Mouse (Mus musculus) kidney, embryonic 14.5 days (tissue): ENCODE results near the gene Tm2d1. TPM values are rescaled to one million over a fixed set of nuclear protein-coding genes. Genes with fewer than 3 reads are reported as not detected.
A peak's percentile ranks its signal among the peaks of the same experiment; 100 is the strongest.
"Not testable (repeated sequence)": the region's sequence is repeated elsewhere in the genome, so short reads cannot be mapped to it uniquely, and the experiment has no call there.

Experiments
- ATAC-seq: fragments of 200-750 bp; cut with Nextera tagmentation; 2 replicates; pipeline ENCODE4 v1.8.0; 2017; ENCODE audit warnings: moderate number of reproducible peaks, mild to moderate bottlenecking, moderate TSS enrichment, moderate library complexity; ENCODE audit not compliant: low FRiP score, low TSS enrichment
- H3K27ac ChIP-seq: fragments of 300-500 bp; sonication (generic); 2 replicates; pipeline ENCODE4 v1.5.1; 2014; ENCODE audit warnings: low read depth, mild to moderate bottlenecking, low read length, moderate library complexity, mixed read lengths
- H3K27me3 ChIP-seq: fragments of 300-500 bp; sonication (generic); 2 replicates; pipeline ENCODE4 v1.6.1; 2014; ENCODE audit warnings: mild to moderate bottlenecking, low read length; ENCODE audit not compliant: control insufficient read depth, insufficient read depth
- H3K36me3 ChIP-seq: fragments of 300-500 bp; sonication (generic); 2 replicates; pipeline ENCODE4 v1.6.1; 2014; ENCODE audit warnings: low read length, mixed read lengths; ENCODE audit not compliant: control insufficient read depth, insufficient read depth
- H3K4me1 ChIP-seq: fragments of 300-500 bp; sonication (generic); 2 replicates; pipeline ENCODE4 v1.6.1; 2014; ENCODE audit warnings: low read length, mixed read lengths; ENCODE audit not compliant: control insufficient read depth, insufficient read depth
- H3K4me2 ChIP-seq: fragments of 300-500 bp; sonication (generic); replicated peaks from 2 replicates; pipeline ENCODE4 v1.6.1; 2014; ENCODE audit warnings: low read depth, mild to moderate bottlenecking, low read length
- H3K4me3 ChIP-seq: fragments of 300-500 bp; sonication (generic); 2 replicates; pipeline ENCODE4 v1.5.1; 2014; ENCODE audit warnings: mild to moderate bottlenecking, low read length
- H3K9ac ChIP-seq: fragments of 300-500 bp; sonication (generic); 2 replicates; pipeline ENCODE4 v1.6.1; 2014; ENCODE audit warnings: low read depth, mild to moderate bottlenecking, low read length, moderate library complexity
- H3K9me3 ChIP-seq: fragments of 300-500 bp; sonication (generic); 2 replicates; pipeline ENCODE4 v1.6.1; 2016; ENCODE audit warnings: low read length; ENCODE audit not compliant: control insufficient read depth
- WGBS: fragments of 180-500 bp; shearing (Covaris S2); extraction: QIAGEN DNeasy Blood & Tissue Kit; methylation state at CpG from one replicate; pipeline ENCODE4 v1.1.7; 2014; 5-methylcytosine and 5-hydroxymethylcytosine counted together
- polyA plus RNA-seq: library from polyadenylated mRNA; unstranded; fragments of >200 nt; fragmentation: Nextera tagmentation; extraction: Ambion mirVana; gene quantifications from 2 replicates; pipeline ENCODE4 v1.2.1, GENCODE M21; 2014

Tm2d1 gene
- 96.2 and 111 TPM in 2 replicates for polyA plus RNA-seq

GRCm38 (mm10) chr4:98382716-98383424 is at the start of gene Tm2d1:
Gene Tm2d1 (minus strand): TSS chr4:98383306.
- peak; percentile 95 for ATAC-seq
- Histone ChIP-seq H3K4me1 (peaks cover 13% of the 10 kb centered on the region), H3K36me3 (no peaks in the 10 kb centered on the region; the same call in 1 of the 2 replicates), H3K9ac (peak within 1 kb of the TSS; percentile 91), H3K9me3 (no peaks in the 10 kb centered on the region), H3K27me3 (no peaks in the 10 kb centered on the region), H3K27ac (peak within 1 kb of the TSS; percentile 59; the same call in 1 of the 2 replicates), H3K4me2 (peak within 1 kb of the TSS; percentile 52), H3K4me3 (peak within 1 kb of the TSS; percentile 93)
- under 1% methylated on average over 41 of the region's 46 CpGs for WGBS

- Histone ChIP-seq H3K9ac (no peak overlapping the region), H3K27me3 (no peaks in the 10 kb centered on the region), H3K9me3 (no peaks in the 10 kb centered on the region), H3K27ac (no peak overlapping the region), H3K4me3 (no peak overlapping the region), H3K4me1 (no peaks in the 10 kb centered on the region), H3K4me2 (no peak overlapping the region), H3K36me3 (peaks cover 12% of the 10 kb centered on the region; the same call in 1 of the 2 replicates)
- 54% methylated on average over 8 of the region's 8 CpGs for WGBS
- no peak for ATAC-seq
Measured at GRCm38 (mm10) chr4:98428371-98428770, 45.3 kb upstream of the Tm2d1 start.

GRCm38 (mm10) chr4:98415150-98415549 is 32.0 kb upstream of the Tm2d1 start:
- not testable (repeated sequence) for H3K4me2 ChIP-seq, H3K4me3 ChIP-seq, H3K27ac ChIP-seq, H3K9me3 ChIP-seq, H3K27me3 ChIP-seq, H3K36me3 ChIP-seq, H3K4me1 ChIP-seq, H3K9ac ChIP-seq, ATAC-seq
- over 99% methylated on average over 8 of the region's 8 CpGs for WGBS

GRCm38 (mm10) chr4:98408455-98408854 is 25.3 kb upstream of the Tm2d1 start:
- Histone ChIP-seq H3K4me2 (no peak overlapping the region), H3K27ac (no peak overlapping the region), H3K4me3 (no peak overlapping the region), H3K9me3 (no peaks in the 10 kb centered on the region), H3K9ac (no peak overlapping the region), H3K27me3 (no peaks in the 10 kb centered on the region), H3K4me1 (peaks cover 6% of the 10 kb centered on the region; the same call in 1 of the 2 replicates), H3K36me3 (peaks cover 10% of the 10 kb centered on the region; the same call in 1 of the 2 replicates)
- ATAC-seq, result no peak
- WGBS, result 89% methylated on average over 4 of the region's 4 CpGs

- ATAC-seq, result peak; percentile 62; the same call in 1 of the 2 replicates
- no peaks in the 10 kb centered on the region for H3K27me3 ChIP-seq
- peaks cover 1% of the 10 kb centered on the region; the same call in 1 of the 2 replicates for H3K36me3 ChIP-seq
- 72% methylated on average over 6 of the region's 6 CpGs for WGBS
- H3K9me3 ChIP-seq, result no peaks in the 10 kb centered on the region
- H3K4me1 ChIP-seq, result peaks cover 19% of the 10 kb centered on the region
- no peak overlapping the region for H3K4me3 ChIP-seq
- H3K27ac ChIP-seq, result no peak overlapping the region
- H3K4me2 ChIP-seq, result no peak overlapping the region
- H3K9ac ChIP-seq, result no peak overlapping the region
Measured at GRCm38 (mm10) chr4:98404412-98404811, 21.3 kb upstream of the Tm2d1 start.

- Histone ChIP-seq H3K4me3 (no peak overlapping the region), H3K36me3 (no peaks in the 10 kb centered on the region; the same call in 1 of the 2 replicates), H3K4me1 (peaks cover 19% of the 10 kb centered on the region), H3K27ac (no peak overlapping the region), H3K9ac (no peak overlapping the region), H3K27me3 (no peaks in the 10 kb centered on the region), H3K9me3 (no peaks in the 10 kb centered on the region), H3K4me2 (no peak overlapping the region)
- 81% methylated on average over 4 of the region's 4 CpGs for WGBS
- no peak for ATAC-seq
Measured at GRCm38 (mm10) chr4:98403492-98403891, 20.4 kb upstream of the Tm2d1 start.

- Histone ChIP-seq H3K9me3 (no peaks in the 10 kb centered on the region), H3K36me3 (no peaks in the 10 kb centered on the region), H3K9ac (no peak overlapping the region), H3K4me3 (no peak overlapping the region), H3K27ac (no peak overlapping the region), H3K4me2 (no peak overlapping the region), H3K27me3 (no peaks in the 10 kb centered on the region), H3K4me1 (peaks cover 19% of the 10 kb centered on the region)
- ATAC-seq, result no peak
- WGBS, result 60% methylated on average over 2 of the region's 2 CpGs
Measured at GRCm38 (mm10) chr4:98401584-98401962, 18.5 kb upstream of the Tm2d1 start.

GRCm38 (mm10) chr4:98400926-98401583 is 17.9 kb upstream of the Tm2d1 start:
- WGBS, result 26% methylated on average over 6 of the region's 6 CpGs
- Histone ChIP-seq H3K36me3 (no peaks in the 10 kb centered on the region), H3K4me1 (peaks cover 19% of the 10 kb centered on the region), H3K4me2 (no peak overlapping the region), H3K9me3 (no peaks in the 10 kb centered on the region), H3K27me3 (no peaks in the 10 kb centered on the region), H3K27ac (0 out of 2 replicates have a peak overlapping the region, but pooled peaks have one; percentile 37), H3K9ac (no peak overlapping the region), H3K4me3 (no peak overlapping the region)
- peak; percentile 45 for ATAC-seq
